Comparison of ENCODE assay signal across 19 mouse cellular contexts in the genomic region with DNA sequence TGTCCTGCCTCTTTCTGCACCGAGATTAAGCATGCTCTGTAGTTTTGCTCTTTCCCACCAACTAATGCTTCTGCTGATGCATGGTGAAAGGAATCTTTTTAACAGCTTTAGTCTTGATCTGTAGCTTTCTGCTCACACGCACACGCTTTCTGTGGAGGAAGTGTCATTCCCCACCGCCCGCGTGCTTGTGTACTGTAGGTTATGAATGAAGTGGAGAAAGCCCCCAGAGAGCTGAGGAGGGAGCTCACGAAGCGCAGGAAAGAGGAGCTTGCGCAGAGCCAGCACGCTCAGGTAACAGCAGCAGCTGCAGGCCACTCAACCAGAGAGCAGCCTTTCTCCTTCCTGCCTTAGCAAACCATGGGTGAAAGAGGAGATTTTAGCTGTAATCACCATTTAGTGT. TPM values are rescaled to one million over a fixed set of nuclear protein-coding genes. Genes with fewer than 3 reads are reported as not detected.
DNase-seq lines count a peak whose midpoint lies in the region; ATAC-seq and TF ChIP-seq lines count a peak whose summit lies in the region.
"Had no signal": no experiment of that assay in that cellular context is flagged by ENCODE, and none has a peak within 500 bp of the region (broad histone marks: within the 10 kb centered on the region; RNA-seq: fewer than 3 reads in every experiment).

No protein-coding gene starts in this region.

- H3K4me3 ChIP-seq in hindbrain, embryonic 14.5 days (replicated peaks; ENCODE audit: low read length): no peak overlapping the region
- H3K4me3 ChIP-seq in hindbrain, embryonic 10.5 days: no peak overlapping the region
- no peak overlapping the region for H3K4me3 ChIP-seq in hindbrain, postnatal 0 days (ENCODE audit: low read length)
- H3K4me3 ChIP-seq in kidney, embryonic 14.5 days (ENCODE audit: low read length): no peak overlapping the region
- H3K4me3 ChIP-seq: forebrain, embryonic 10.5 days; limb, embryonic 15.5 days; liver, embryonic 15.5 days had no signal

- peaks cover 8% of the 10 kb centered on the region; the same call in 1 of the 2 replicates for H3K4me1 ChIP-seq in hindbrain, embryonic 14.5 days (replicated peaks; ENCODE audit: control insufficient read depth, insufficient read depth, low read length)
- H3K4me1 ChIP-seq in hindbrain, embryonic 10.5 days (replicated peaks): peaks cover 6% of the 10 kb centered on the region; the same call in 1 of the 2 replicates
- H3K4me1 ChIP-seq in hindbrain, postnatal 0 days (ENCODE audit: insufficient read depth, low read length): no peaks in the 10 kb centered on the region
- no peaks in the 10 kb centered on the region for H3K4me1 ChIP-seq in kidney, embryonic 14.5 days (ENCODE audit: control insufficient read depth, insufficient read depth, low read length)
- H3K4me1 ChIP-seq: limb, embryonic 15.5 days; liver, embryonic 15.5 days had no signal

- H3K27me3 ChIP-seq in hindbrain, embryonic 14.5 days (ENCODE audit: control insufficient read depth, insufficient read depth, low read length): no peaks in the 10 kb centered on the region
- H3K27me3 ChIP-seq in hindbrain, embryonic 10.5 days (ENCODE audit: insufficient read depth, poor library complexity, severe bottlenecking): no peaks in the 10 kb centered on the region
- no peaks in the 10 kb centered on the region for H3K27me3 ChIP-seq in hindbrain, postnatal 0 days (ENCODE audit: insufficient read depth, low read length)
- no peaks in the 10 kb centered on the region for H3K27me3 ChIP-seq in kidney, embryonic 14.5 days (ENCODE audit: control insufficient read depth, insufficient read depth, low read length)
- H3K27me3 ChIP-seq: limb, embryonic 15.5 days; liver, embryonic 15.5 days had no signal

- DNase-seq in hindbrain, embryonic 14.5 days (ENCODE audit: low spot score): peak; percentile 41
- no peak for DNase-seq in hindbrain, embryonic 10.5 days (ENCODE audit: low spot score)
- peak; percentile 21 for DNase-seq in retina, postnatal 1 day
- DNase-seq in retina, embryonic 14.5 days (ENCODE audit: low spot score): no peak
- DNase-seq in hindbrain, postnatal 0 days (ENCODE audit: low spot score): peak; percentile 42
- DNase-seq in telencephalon, adult 2 months (ENCODE audit: low read depth, low spot score): peak; percentile 33
- DNase-seq: adrenal gland, postnatal 25 days; B cell, adult 2 months; cerebellum, adult 8-10 months; forebrain, postnatal 0 days; gastrocnemius, postnatal 14 days; layer of hippocampus, postnatal 36 days; thymus, adult 18-20 months; thymus, postnatal 4 days had no signal

- H3K36me3 ChIP-seq in hindbrain, embryonic 14.5 days (replicated peaks; ENCODE audit: control insufficient read depth, insufficient read depth): peaks cover 25% of the 10 kb centered on the region
- peaks cover 56% of the 10 kb centered on the region for H3K36me3 ChIP-seq in hindbrain, embryonic 10.5 days
- peaks cover 7% of the 10 kb centered on the region for H3K36me3 ChIP-seq in hindbrain, postnatal 0 days (ENCODE audit: insufficient read depth, low read length)
- H3K36me3 ChIP-seq in kidney, embryonic 14.5 days (ENCODE audit: control insufficient read depth, insufficient read depth, low read length): peaks cover 37% of the 10 kb centered on the region

- no peak overlapping the region for H3K9ac ChIP-seq in hindbrain, embryonic 14.5 days
- no peak overlapping the region for H3K9ac ChIP-seq in hindbrain, postnatal 0 days (replicated peaks; ENCODE audit: low read length)
- H3K9ac ChIP-seq in kidney, embryonic 14.5 days (ENCODE audit: low read depth, low read length): no peak overlapping the region
- H3K9ac ChIP-seq: forebrain, postnatal 0 days; limb, embryonic 15.5 days; liver, embryonic 15.5 days had no signal

- H3K27ac ChIP-seq in hindbrain, embryonic 14.5 days: no peak overlapping the region
- H3K27ac ChIP-seq in hindbrain, embryonic 10.5 days: no peak overlapping the region
- no peak overlapping the region for H3K27ac ChIP-seq in hindbrain, postnatal 0 days
- H3K27ac ChIP-seq in kidney, embryonic 14.5 days (ENCODE audit: low read depth, low read length): no peak overlapping the region
- H3K27ac ChIP-seq: forebrain, embryonic 10.5 days; limb, embryonic 15.5 days; liver, embryonic 15.5 days had no signal

- WGBS in hindbrain, embryonic 14.5 days: 65% methylated on average over 10 of the region's 10 CpGs
- 94% methylated on average over 10 of the region's 10 CpGs for WGBS in hindbrain, embryonic 10.5 days
- WGBS in hindbrain, postnatal 0 days: 68% methylated on average over 10 of the region's 10 CpGs
- 87% methylated on average over 10 of the region's 10 CpGs for WGBS in kidney, embryonic 14.5 days

- ATAC-seq in hindbrain, embryonic 14.5 days (ENCODE audit: low FRiP score): no peak
- ATAC-seq in hindbrain, postnatal 0 days: no peak
- ATAC-seq in kidney, embryonic 14.5 days (ENCODE audit: low FRiP score, low TSS enrichment): no peak
- ATAC-seq: forebrain, postnatal 0 days; intestine, postnatal 0 days had no signal

- H3K4me2 ChIP-seq in hindbrain, embryonic 14.5 days (replicated peaks): peak overlapping the region; percentile 33
- H3K4me2 ChIP-seq in hindbrain, postnatal 0 days (ENCODE audit: low read depth, low read length): no peak overlapping the region
- no peak overlapping the region for H3K4me2 ChIP-seq in kidney, embryonic 14.5 days (replicated peaks; ENCODE audit: low read depth, low read length)
- H3K4me2 ChIP-seq: limb, embryonic 15.5 days; liver, embryonic 15.5 days had no signal

- H3K9me3 ChIP-seq in hindbrain, embryonic 14.5 days (ENCODE audit: control insufficient read depth, low read length): no peaks in the 10 kb centered on the region
- H3K9me3 ChIP-seq in hindbrain, embryonic 10.5 days: no peaks in the 10 kb centered on the region
- no peaks in the 10 kb centered on the region for H3K9me3 ChIP-seq in hindbrain, postnatal 0 days (ENCODE audit: low read length)
- no peaks in the 10 kb centered on the region for H3K9me3 ChIP-seq in kidney, embryonic 14.5 days (ENCODE audit: control insufficient read depth, low read length)
- H3K9me3 ChIP-seq: forebrain, embryonic 10.5 days; limb, embryonic 15.5 days; liver, embryonic 15.5 days had no signal

- TF ChIP-seq CTCF in hindbrain, postnatal 0 days (IDR thresholded peaks at IDR 0.05; ENCODE audit: low read depth): no peak

RNA-seq across cellular contexts. Expression of a gene that starts 48.0 kb away (rescaled TPM):
- polyA plus RNA-seq in hindbrain, embryonic 14.5 days (2014; fragmentation: Nextera tagmentation; extraction: Ambion mirVana): 9.7 and 10.6 TPM in 2 replicates
- polyA plus RNA-seq in hindbrain, embryonic 10.5 days (2016; fragmentation: Nextera tagmentation; extraction: Ambion mirVana): 5.1 and 7.8 TPM in 2 replicates
- total RNA-seq in hindbrain, postnatal 0 days (2014; rRNA removed): 13.9 and 18.3 TPM in 2 replicates
- 4.3 and 5.7 TPM in 2 replicates for polyA plus RNA-seq in hindbrain, postnatal 0 days (2015; fragmentation: Nextera tagmentation; extraction: Ambion mirVana)
- polyA plus RNA-seq in kidney, embryonic 14.5 days (2014; fragmentation: Nextera tagmentation; extraction: Ambion mirVana): 16.5 and 20.6 TPM in 2 replicates

Comparison
In these comparisons a context has a peak if more than half of its experiments do, and no peak if none do; other contexts are left out.
1. DNase-seq: peak in hindbrain, embryonic 14.5 days (single experiment), retina, postnatal 1 day (single experiment), hindbrain, postnatal 0 days (single experiment) and telencephalon, adult 2 months (single experiment); none in hindbrain, embryonic 10.5 days (single experiment) and retina, embryonic 14.5 days (single experiment).